Mouse (Mus musculus) heart, embryonic 11.5 days (tissue): Measurements from ENCODE around the gene Zfp563. TPM values are rescaled to one million over a fixed set of nuclear protein-coding genes. Genes with fewer than 3 reads are reported as not detected.

ENCODE experiments used
- ATAC-seq: fragments of 200-750 bp; cut with Nextera tagmentation; replicated peaks from 2 replicates; pipeline ENCODE4 v1.8.0; 2017; ENCODE audit warnings: moderate library complexity; ENCODE audit not compliant: insufficient number of reproducible peaks, low FRiP score, low TSS enrichment
- H3K27ac ChIP-seq: fragments of 300-500 bp; sonication (generic); 2 replicates; pipeline ENCODE4 v1.5.1; 2014; ENCODE audit warnings: mild to moderate bottlenecking, low read depth, low read length
- H3K27me3 ChIP-seq: fragments of 300-500 bp; sonication (generic); 2 replicates; pipeline ENCODE4 v1.6.1; 2014; ENCODE audit warnings: mild to moderate bottlenecking, low read length, mixed read lengths; ENCODE audit not compliant: control insufficient read depth, insufficient read depth
- H3K36me3 ChIP-seq: fragments of 300-500 bp; sonication (generic); 2 replicates; pipeline ENCODE4 v1.6.1; 2014; ENCODE audit warnings: mild to moderate bottlenecking, low read length, moderate library complexity, mixed read lengths; ENCODE audit not compliant: control insufficient read depth, insufficient read depth
- H3K4me1 ChIP-seq: fragments of 300-500 bp; sonication (generic); 2 replicates; pipeline ENCODE4 v1.6.1; 2014; ENCODE audit warnings: low read length; ENCODE audit not compliant: control insufficient read depth, insufficient read depth
- H3K4me2 ChIP-seq: fragments of 300-500 bp; sonication (generic); 2 replicates; pipeline ENCODE4 v1.6.1; 2014; ENCODE audit warnings: mild to moderate bottlenecking, moderate library complexity
- H3K4me3 ChIP-seq: fragments of 300-500 bp; sonication (generic); 2 replicates; pipeline ENCODE4 v1.5.1; 2014; ENCODE audit warnings: low read depth, low read length
- H3K9ac ChIP-seq: fragments of 300-500 bp; sonication (generic); 2 replicates; pipeline ENCODE4 v1.6.1; 2014; ENCODE audit warnings: mild to moderate bottlenecking, low read depth, low read length, moderate library complexity
- H3K9me3 ChIP-seq: fragments of 300-500 bp; sonication (generic); replicated peaks from 2 replicates; pipeline ENCODE4 v1.6.1; 2016; ENCODE audit warnings: low read length; ENCODE audit not compliant: control insufficient read depth
- WGBS: fragments of 180-500 bp; shearing (Covaris S2); extraction: QIAGEN DNeasy Blood & Tissue Kit; methylation state at CpG from one replicate; pipeline ENCODE4 v1.1.7; 2014; ENCODE audit not compliant: insufficient replicate concordance; 5-methylcytosine and 5-hydroxymethylcytosine counted together
- polyA plus RNA-seq: library from polyadenylated mRNA; unstranded; fragments of >200 nt; fragmentation: Nextera tagmentation; extraction: Ambion mirVana; gene quantifications from 2 replicates; pipeline ENCODE4 v1.2.1, GENCODE M21; 2014

The Zfp563 gene
- polyA plus RNA-seq, 1 experiment from 2014 or later: 6.6 TPM

GRCm38 (mm10) chr17:33126257-33126656 is 37.1 kb downstream of the Zfp563 start:
- WGBS: 60% methylated on average over 2 of the region's 2 CpGs
- H3K4me2 ChIP-seq: no peak overlapping the region
- ATAC-seq: no peak

GRCm38 (mm10) chr17:33139261-33139820 is 50.2 kb downstream of the Zfp563 start, which contains the start of gene Morc2b:
Morc2b (minus strand) TSS chr17:33139683.
- Histone ChIP-seq H3K9me3 (no peaks in the 10 kb centered on the region; the same call in 1 of the 2 replicates), H3K4me1 (no peaks in the 10 kb centered on the region), H3K4me2 (no peak within 1 kb of the TSS), H3K4me3 (no peak within 1 kb of the TSS), H3K36me3 (no peaks in the 10 kb centered on the region), H3K27ac (no peak within 1 kb of the TSS), H3K27me3 (no peaks in the 10 kb centered on the region), H3K9ac (no peak within 1 kb of the TSS)
- 69% methylated on average over 18 of the region's 18 CpGs for WGBS
- ATAC-seq: no peak

More at GRCm38 (mm10) chr17:33126257-33126656, 37.1 kb downstream of the Zfp563 start:
- H3K9ac ChIP-seq: no peak overlapping the region
- H3K36me3 ChIP-seq: no peaks in the 10 kb centered on the region
- H3K4me1 ChIP-seq: no peaks in the 10 kb centered on the region
- no peaks in the 10 kb centered on the region for H3K9me3 ChIP-seq
- no peak overlapping the region for H3K27ac ChIP-seq
- H3K27me3 ChIP-seq: no peaks in the 10 kb centered on the region
- H3K4me3 ChIP-seq: no peak overlapping the region

Other genes with a start within 250 kb of the Zfp563 start
- gene Zfp870, start 197.7 kb upstream of the Zfp563 start, polyA plus RNA-seq: 4.8 and 5.9 TPM in 2 replicates
- not detected in 2 replicates for gene Cyp4f14, start 172.0 kb upstream of the Zfp563 start, polyA plus RNA-seq
- 7.4 and 9.0 TPM in 2 replicates for gene Cyp4f13, start 141.9 kb upstream of the Zfp563 start, polyA plus RNA-seq
- 5.9 and 7.4 TPM in 2 replicates for gene Zfp472, start 123.5 kb upstream of the Zfp563 start, polyA plus RNA-seq
- gene Zfp952, start 96.2 kb upstream of the Zfp563 start, polyA plus RNA-seq: 8.8 and 11.3 TPM in 2 replicates
- gene Zfp763, start 55.9 kb upstream of the Zfp563 start, polyA plus RNA-seq: 7.4 and 8.4 TPM in 2 replicates
- gene 4921501E09Rik, start 21.3 kb upstream of the Zfp563 start, polyA plus RNA-seq: not detected in 2 replicates
- gene Morc2b, start 50.4 kb downstream of the Zfp563 start, polyA plus RNA-seq: not detected in 2 replicates
- not detected in 2 replicates for gene Olfr55, start 79.1 kb downstream of the Zfp563 start, polyA plus RNA-seq
- not detected in 2 replicates for gene Olfr239, start 102.0 kb downstream of the Zfp563 start, polyA plus RNA-seq
- gene Olfr1564, start 132.4 kb downstream of the Zfp563 start, polyA plus RNA-seq: not detected in 2 replicates
- 12.0 and 14.3 TPM in 2 replicates for gene Zfp955a, start 165.8 kb downstream of the Zfp563 start, polyA plus RNA-seq
- gene Olfr63, start 175.4 kb downstream of the Zfp563 start, polyA plus RNA-seq: 0.03 TPM in 1 of 2 replicates, not detected in the other
- 6.1 and 6.8 TPM in 2 replicates for gene Zfp955b, start 200.2 kb downstream of the Zfp563 start, polyA plus RNA-seq